Mouse (Mus musculus) lung, postnatal 14 days (tissue): ENCODE data around the gene Olfr671.
"Not testable (repeated sequence)": the region's sequence is repeated elsewhere in the genome, so short reads cannot be mapped to it uniquely, and the experiment has no call there.

ENCODE experiments used
- DNase-seq: peaks from one replicate; pipeline ENCODE4 v3.0.0; 2021

Gene Olfr671

GRCm38 (mm10) chr7:104979026-104979425 is at the start of gene Olfr671:
Gene Olfr671, minus strand, starts transcription at chr7:104979126.
- no peak for DNase-seq

DNA sequence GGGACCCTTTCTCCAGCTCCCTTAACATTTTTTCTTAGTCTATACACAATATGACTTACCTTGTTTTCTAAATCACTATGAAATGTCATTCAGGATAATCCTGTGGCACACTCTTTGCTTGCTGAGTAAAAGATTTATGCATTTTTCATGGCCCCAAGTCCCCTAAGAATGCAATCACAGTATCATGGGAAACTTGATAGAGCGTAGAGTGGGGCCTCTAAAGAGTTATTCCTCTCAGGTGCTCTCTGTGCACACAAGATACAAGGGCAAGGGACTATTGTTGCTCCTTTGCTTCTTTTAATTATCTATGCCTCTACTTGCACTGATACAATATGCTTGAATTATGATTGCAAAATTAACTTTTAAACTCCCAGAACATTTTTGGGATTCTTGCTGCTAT is 49.4 kb upstream of the Olfr671 start, which contains the start of gene Olfr675:
Gene Olfr675, minus strand, starts transcription at position 101 of the 400 bp plus-strand sequence.
- no peak for DNase-seq

DNA sequence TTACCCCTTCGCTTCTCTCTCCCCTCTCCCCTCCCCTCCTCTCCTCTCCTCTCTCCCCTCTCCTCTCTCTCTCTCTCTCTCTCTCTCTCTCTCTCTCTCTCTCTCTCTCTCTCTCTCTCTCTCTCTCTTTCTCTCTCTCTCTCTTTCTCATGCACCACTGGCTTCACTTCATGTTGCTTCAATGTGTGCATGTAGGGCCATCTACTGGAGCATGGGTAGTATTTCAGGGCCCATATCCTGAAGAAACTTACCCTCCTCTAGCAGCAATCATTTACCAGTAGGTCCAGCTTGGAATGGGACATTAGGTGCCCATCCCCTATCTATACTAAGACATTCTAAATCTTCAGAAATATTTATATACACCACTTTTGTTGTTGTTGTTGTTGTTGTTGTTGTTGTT is 43.6 kb upstream of the Olfr671 start:
- DNase-seq, result no peak

DNA sequence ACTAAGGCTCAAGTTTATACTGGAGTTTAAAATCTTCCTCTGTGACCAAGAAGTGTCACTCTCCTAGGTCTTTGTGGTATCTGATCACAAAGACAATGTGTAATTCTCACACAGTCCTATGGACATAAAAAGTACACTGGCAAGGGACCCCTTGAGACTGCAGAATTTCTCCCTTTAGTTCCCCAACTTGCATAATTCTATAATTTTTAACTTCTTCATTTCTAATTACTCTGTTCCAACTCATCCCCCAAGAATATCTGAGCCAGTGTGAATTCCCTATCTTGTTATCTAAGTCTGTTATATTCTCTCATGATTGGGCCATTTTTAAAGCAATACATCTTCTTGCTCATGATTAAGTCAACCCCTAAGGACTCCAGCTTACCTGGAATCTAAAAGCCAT is 23.0 kb upstream of the Olfr671 start, which contains the start of gene Olfr672:
Gene Olfr672, minus strand, starts transcription at position 101 of the 400 bp plus-strand sequence.
- no peak for DNase-seq

- not testable (repeated sequence) for DNase-seq
Observed at GRCm38 (mm10) chr7:104972507-104972906, 6.4 kb downstream of the Olfr671 start.

- no peak for DNase-seq
Observed at GRCm38 (mm10) chr7:104962520-104962919, 16.4 kb downstream of the Olfr671 start, which contains the start of gene Olfr670. Gene Olfr670, minus strand, starts transcription at chr7:104962620.

GRCm38 (mm10) chr7:104950234-104950633 is 28.7 kb downstream of the Olfr671 start:
- not testable (repeated sequence) for DNase-seq

DNA sequence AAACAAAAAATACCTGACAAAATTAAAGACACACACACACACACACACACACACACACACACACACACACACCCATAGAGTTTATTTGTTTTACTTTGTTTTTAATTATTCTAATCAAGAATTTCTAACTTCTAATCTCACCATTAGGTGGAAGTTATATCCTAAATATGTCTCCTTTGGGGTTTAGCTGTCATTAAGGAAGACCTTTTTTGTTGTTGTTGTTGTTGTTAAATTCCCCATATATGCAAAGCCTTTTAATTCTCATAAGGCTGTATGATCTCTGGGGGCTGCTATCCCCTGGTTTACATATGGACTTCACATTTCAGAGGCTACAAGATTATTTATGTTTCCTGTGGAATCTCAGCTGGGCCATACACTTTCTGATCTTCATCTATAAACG is 45.0 kb downstream of the Olfr671 start, which contains the start of gene Olfr669:
Gene Olfr669, plus strand, starts transcription at position 301 of the 400 bp plus-strand sequence.
- no peak for DNase-seq

GRCm38 (mm10) chr7:104927957-104928356 is 51.0 kb downstream of the Olfr671 start, which contains the start of gene Olfr668:
Gene Olfr668, minus strand, starts transcription at chr7:104928057.
- DNase-seq, result no peak
